Mouse (Mus musculus) heart, adult 11 months (tissue): ENCODE measurements around the gene Wdfy4.

Source experiments
- DNase-seq: peaks from one replicate; pipeline ENCODE4 v3.0.0; 2022

Gene Wdfy4

DNA sequence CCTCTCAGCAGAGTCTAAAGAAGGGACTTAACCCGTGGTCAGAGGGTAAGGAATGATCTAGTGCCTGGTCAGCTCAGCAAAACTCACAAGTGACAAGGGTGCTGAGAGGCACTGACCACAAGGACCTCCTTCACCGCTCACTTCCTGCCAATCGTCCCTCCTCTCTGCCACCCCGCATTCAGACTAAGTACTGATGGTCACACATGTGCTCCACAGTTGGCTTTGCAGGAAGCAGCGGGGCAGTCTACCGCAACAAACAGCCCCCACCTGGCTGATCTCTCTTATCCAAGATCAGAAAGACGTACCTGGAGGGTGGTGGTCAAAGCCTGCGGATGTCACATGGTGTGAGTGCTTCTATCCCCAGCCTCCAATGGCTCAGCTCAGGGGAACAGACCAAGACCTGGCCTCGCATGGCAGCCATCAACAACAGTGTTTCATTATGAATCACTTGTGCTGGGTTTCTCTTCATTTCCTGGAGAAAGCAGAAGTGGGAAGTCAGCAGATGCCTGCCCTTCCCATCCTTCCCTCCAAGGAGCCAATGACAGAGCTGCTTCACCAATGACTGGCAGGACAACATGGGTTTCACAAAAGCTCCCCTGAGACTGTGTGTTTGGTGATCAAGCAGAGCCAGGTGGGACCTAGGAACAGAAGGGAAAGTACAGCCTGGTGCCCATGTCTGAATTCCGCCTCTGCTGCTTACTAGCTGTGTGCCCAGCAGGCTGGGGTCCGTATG is at the start of gene Wdfy4:
Gene Wdfy4 (minus strand): TSS at position 441 of the 733 bp plus-strand sequence.
- peak; percentile 97 for DNase-seq

GRCm38 (mm10) chr14:33232048-33232447 is 46.7 kb upstream of the Wdfy4 start:
- DNase-seq, result peak; percentile 98

DNA sequence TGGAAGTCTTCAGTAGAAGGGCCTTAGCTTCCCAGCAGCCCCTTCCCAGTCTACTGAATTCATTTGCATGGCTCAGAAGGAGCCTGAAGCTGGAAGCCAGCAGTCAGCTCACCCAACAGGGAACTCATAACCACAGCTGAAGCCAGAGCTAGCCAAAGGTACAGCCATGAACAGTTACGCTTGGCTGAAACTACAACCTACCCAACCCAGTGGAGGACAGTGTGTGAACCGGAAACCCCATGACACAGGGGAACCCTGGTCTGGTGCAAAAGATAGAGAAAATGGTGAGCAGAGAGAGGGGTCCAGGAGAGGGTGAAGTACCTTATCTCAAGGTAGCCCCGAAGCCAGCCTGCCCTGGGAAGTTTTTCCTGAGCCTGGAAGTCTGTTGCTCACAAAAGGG is 46.0 kb upstream of the Wdfy4 start:
- DNase-seq, result peak; percentile 90

DNA sequence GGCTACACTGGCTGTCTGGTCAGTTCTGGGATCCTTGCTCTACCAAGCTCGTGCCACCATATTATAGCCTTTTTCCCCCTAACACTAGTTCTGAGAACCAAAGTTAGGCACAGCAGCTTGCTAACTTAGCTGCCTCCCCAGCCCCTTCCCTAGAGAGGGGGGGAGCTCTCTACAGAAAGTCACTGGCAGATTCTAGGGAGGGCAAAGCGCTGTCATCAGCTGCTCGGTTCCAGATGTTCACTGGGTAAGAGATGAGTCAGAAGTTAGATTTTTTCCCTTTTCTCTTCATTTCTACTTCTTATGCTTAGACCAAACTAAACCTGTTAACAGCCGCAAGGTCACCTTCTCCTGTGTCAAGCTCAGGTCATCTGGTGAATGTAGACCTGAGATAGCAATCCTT is 45.4 kb upstream of the Wdfy4 start:
- DNase-seq, result peak; percentile 85

- DNase-seq, result no peak
Observed at GRCm38 (mm10) chr14:33225235-33225634, 39.9 kb upstream of the Wdfy4 start.

- peak; percentile 95 for DNase-seq
Observed at GRCm38 (mm10) chr14:33216343-33217208, 31.3 kb upstream of the Wdfy4 start.

DNA sequence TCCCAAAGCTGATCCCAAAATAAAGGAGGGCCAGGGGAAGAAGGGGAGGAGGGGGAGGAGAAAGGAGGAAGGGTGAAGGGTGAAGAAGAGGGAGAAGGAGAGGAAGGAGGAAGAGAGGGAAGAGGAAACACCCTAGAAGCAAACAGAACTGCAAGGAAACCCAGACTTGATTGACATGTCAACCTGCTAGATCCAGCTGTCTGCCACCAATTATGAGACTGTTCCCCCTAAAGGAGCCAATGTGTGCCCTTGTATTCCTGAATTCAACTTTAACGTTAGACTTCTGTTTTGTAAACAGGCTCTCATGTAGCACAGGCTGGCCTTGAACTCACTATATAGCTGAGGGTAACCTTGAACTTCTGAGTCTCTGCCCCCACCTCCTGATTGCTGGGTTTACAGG is 29.9 kb upstream of the Wdfy4 start:
- peak; percentile 36 for DNase-seq

DNA sequence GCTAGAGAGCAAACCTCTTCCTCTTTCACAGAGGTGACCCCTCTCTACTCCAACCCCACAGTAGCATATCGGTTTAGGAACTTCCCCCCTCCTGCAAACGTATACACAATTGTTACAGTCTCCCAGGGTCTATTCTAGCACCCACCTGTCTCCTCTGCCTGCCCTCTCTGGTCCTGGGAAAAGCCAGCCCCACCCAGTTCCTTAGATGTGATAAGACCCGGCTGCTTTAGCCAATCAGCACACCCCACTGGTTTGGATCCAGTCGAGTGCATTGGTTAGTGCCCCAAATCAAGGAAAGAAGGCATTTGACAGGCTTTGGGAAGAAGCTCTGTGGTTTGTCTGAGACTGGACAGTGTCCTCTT is 29.4 kb upstream of the Wdfy4 start:
- no peak for DNase-seq

DNA sequence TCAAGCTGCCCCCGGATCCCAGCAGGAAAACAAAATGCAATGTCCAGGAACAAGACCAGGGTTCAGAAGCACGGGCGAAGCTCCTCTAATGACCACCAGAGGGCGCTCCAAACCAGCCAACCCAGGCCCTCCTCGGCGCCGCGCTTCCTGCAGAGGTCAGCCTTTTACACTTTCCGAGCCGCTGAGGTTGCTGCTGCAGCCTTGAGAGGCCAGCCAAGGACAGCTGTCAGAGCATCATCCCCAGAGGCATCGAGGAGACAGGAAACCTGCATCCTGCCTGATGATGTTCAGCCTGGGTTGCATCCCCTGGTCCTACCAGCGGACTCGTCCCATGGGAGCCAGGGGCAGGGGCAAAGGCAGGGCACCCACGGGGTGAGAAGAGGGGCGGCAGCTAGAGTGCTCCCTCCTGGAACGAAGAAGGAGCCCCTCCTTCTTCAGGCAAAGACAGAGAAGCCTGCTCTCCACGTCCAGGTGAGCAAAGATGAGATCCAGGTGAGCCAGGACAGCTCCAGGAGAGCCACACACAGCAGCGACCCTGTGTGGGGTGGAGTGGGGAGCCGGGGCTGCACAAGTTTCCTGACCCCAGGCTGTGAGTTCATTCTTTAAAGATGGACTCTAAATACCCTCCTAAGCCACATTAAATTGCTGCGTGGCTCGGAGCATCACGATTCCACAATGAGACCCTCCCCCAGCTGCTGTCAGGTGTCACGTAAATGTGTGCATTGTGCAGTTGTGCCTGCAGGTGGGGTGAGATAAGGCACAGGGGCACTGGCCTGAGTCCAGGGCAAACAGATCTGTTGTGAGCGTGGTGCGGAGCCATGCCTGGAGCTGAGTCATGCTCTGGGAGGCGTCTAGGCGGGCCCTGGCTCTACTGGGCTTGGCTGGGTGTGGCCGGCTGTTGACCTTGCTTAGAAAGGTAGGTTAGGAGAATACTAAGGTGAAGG is 28.8 kb upstream of the Wdfy4 start, which contains the start of gene Arhgap22:
Gene Arhgap22 (plus strand): TSS at position 204 of the 944 bp plus-strand sequence.
- DNase-seq, result peak; percentile 98

GRCm38 (mm10) chr14:33212958-33213309 is 27.6 kb upstream of the Wdfy4 start:
- DNase-seq, result peak; percentile 53

DNA sequence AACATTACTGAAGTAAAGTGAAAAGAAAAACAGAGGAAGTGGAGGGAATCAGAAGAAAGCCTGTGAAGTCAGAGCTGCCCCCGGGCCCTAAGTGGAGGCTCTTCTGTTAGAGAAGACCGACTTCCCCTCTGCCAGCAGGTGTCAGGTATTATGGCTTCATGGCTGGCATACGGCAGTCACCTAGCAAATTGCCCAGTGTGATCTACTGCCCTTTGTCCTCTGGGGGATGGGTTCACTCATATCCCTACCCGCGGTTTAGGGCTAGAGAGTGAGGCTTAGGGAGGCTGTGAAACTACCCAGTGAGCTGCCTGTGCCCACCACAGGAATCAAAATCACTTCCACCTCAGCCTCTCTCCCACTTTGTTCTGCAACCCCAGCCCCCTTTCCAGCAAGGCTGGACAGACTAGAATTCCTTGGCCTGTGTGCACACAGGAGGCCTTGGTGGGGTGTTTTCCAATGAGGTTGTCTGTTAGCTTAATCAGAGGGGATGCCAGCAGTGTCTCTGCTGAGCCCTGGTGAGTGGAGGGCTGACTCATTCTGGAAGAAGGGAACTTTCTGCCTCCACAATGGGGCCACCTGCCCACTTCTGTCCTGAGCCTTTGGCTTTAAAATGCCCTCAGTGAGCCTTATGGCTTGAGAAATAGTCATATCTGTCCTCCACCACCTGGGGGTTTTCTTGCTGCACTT is 27.1 kb upstream of the Wdfy4 start:
- peak; percentile 78 for DNase-seq

DNA sequence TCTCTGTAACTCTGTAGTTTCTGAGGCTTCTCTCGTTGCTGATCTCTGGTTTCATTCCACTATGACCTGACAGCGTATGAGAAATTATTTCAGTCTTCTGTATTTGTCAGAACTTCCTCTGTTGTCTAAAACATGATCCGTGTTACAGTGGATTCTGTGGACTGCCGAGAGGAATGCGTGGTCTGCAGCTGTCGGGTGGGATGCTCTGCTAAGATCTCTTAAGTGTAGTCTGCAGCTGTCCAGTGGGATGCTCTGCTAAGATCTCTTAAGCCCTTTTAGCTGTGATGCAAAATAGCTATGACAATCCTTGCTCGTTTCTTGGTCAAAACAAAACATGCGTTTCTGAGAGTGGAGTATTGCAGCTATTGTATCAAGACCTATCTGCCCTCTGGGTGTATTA is 25.5 kb upstream of the Wdfy4 start:
- DNase-seq, result peak; percentile 36

- DNase-seq, result peak; percentile 57
Observed at GRCm38 (mm10) chr14:33208331-33208730, 23.0 kb upstream of the Wdfy4 start.

DNA sequence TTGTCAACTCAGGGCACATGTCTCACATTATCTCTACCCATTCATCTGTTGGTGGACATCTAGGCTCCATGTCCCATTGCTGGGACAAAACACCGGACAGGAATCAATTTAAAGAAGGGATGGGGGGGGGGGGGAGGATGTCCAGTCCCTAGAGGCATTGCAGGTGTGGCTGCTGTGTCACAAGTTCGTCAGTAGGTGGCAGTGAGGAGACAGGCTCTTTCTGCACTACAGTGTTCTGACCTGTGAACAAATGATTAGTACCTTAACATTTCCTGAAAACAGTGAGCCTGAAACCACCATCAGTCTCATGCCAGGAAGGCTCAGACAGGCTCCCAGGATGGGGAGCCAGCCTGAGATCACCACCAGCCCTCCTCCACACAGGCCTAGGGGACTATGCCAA is 21.7 kb upstream of the Wdfy4 start:
- peak; percentile 71 for DNase-seq

GRCm38 (mm10) chr14:33205280-33205965 is 20.1 kb upstream of the Wdfy4 start:
- peak; percentile 83 for DNase-seq

- peak; percentile 37 for DNase-seq
Observed at GRCm38 (mm10) chr14:33203777-33204176, 18.5 kb upstream of the Wdfy4 start.

DNA sequence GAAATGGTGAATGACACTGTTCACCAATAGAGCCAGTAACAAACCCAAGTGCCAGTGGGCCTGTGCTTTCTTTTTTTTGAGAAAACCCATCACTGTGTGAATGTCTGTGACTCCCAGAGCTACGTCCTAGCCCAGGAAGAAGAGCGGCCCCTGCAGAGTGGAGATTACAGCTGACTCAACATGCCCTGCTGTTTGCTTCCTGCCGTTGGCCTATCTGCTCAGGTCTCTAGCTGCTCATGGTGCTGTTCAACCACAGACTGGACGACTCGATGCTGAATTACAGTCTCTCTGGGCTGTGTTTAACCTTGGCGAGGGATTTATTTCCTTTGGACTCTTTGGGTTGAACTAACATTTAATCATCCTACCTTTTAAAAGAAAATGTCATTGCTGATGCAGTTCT is 17.6 kb upstream of the Wdfy4 start:
- peak; percentile 29 for DNase-seq

- DNase-seq, result peak; percentile 23
Observed at GRCm38 (mm10) chr14:33202161-33202560, 16.9 kb upstream of the Wdfy4 start.

- peak; percentile 87 for DNase-seq
Observed at GRCm38 (mm10) chr14:33194241-33194640, 8.9 kb upstream of the Wdfy4 start.

GRCm38 (mm10) chr14:33193762-33194161 is 8.5 kb upstream of the Wdfy4 start:
- DNase-seq, result no peak

- DNase-seq, result no peak
Observed at GRCm38 (mm10) chr14:33190646-33191045, 5.3 kb upstream of the Wdfy4 start.
